Mouse (Mus musculus): ENCODE results near the gene Psmb9. TPM values are rescaled to one million over a fixed set of nuclear protein-coding genes. Genes with fewer than 3 reads are reported as not detected.
"Not testable (repeated sequence)": the region's sequence is repeated elsewhere in the genome, so short reads cannot be mapped to it uniquely, and the experiment has no call there.

Gene Psmb9
- 1.0 and 1.3 TPM in 2 replicates for polyA plus RNA-seq (2014; fragmentation: Nextera tagmentation; extraction: Ambion mirVana)

GRCm38 (mm10) chr17:34187261-34187916 lies at the start of gene Psmb9, which contains the start of gene Tap1:
Gene Psmb9 (minus strand): TSS chr17:34187764.
Gene Tap1 (plus strand): TSS chr17:34187553.
- Histone ChIP-seq H3K4me2 (peak within 1 kb of the TSS; percentile 55), H3K27me3 (ENCODE audit: control insufficient read depth, insufficient read depth, low read length) (peaks cover 39% of the 10 kb centered on the region), H3K4me3 (ENCODE audit: low read depth, low read length) (peak within 1 kb of the TSS; percentile 30), H3K4me1 (ENCODE audit: control insufficient read depth, insufficient read depth, low read length) (peaks cover 11% of the 10 kb centered on the region), H3K9me3 (ENCODE audit: control insufficient read depth, low read length) (no peaks in the 10 kb centered on the region), H3K9ac (ENCODE audit: low read length) (peak within 1 kb of the TSS; percentile 33), H3K36me3 (ENCODE audit: control insufficient read depth, insufficient read depth, low read length) (no peaks in the 10 kb centered on the region), H3K27ac (ENCODE audit: low read depth, low read length) (no peak within 1 kb of the TSS)
- peak; percentile 99 for DNase-seq (ENCODE audit: low spot score, missing footprints)
- WGBS, result under 1% methylated on average over 46 of the region's 46 CpGs
- peak; percentile 88 for ATAC-seq (ENCODE audit: low FRiP score)

- Histone ChIP-seq H3K9me3 (ENCODE audit: control insufficient read depth, low read length) (no peaks in the 10 kb centered on the region), H3K4me1 (ENCODE audit: control insufficient read depth, insufficient read depth, low read length) (no peaks in the 10 kb centered on the region), H3K4me3 (ENCODE audit: low read depth, low read length) (no peak overlapping the region), H3K4me2 (no peak overlapping the region), H3K9ac (ENCODE audit: low read length) (no peak overlapping the region), H3K36me3 (ENCODE audit: control insufficient read depth, insufficient read depth, low read length) (no peaks in the 10 kb centered on the region), H3K27ac (ENCODE audit: low read depth, low read length) (no peak overlapping the region), H3K27me3 (ENCODE audit: control insufficient read depth, insufficient read depth, low read length) (no peaks in the 10 kb centered on the region)
- 83% methylated on average over 5 of the region's 5 CpGs for WGBS
- DNase-seq (ENCODE audit: low spot score, missing footprints) (no peak), ATAC-seq (ENCODE audit: low FRiP score) (no peak)
Measured at GRCm38 (mm10) chr17:34236691-34237090, 49.1 kb upstream of the Psmb9 start.

GRCm38 (mm10) chr17:34234926-34235325 lies 47.4 kb upstream of the Psmb9 start:
- Histone ChIP-seq H3K4me2 (no peak overlapping the region), H3K9me3 (ENCODE audit: control insufficient read depth, low read length) (no peaks in the 10 kb centered on the region), H3K27me3 (ENCODE audit: control insufficient read depth, insufficient read depth, low read length) (no peaks in the 10 kb centered on the region), H3K36me3 (ENCODE audit: control insufficient read depth, insufficient read depth, low read length) (no peaks in the 10 kb centered on the region), H3K4me3 (ENCODE audit: low read depth, low read length) (no peak overlapping the region), H3K4me1 (ENCODE audit: control insufficient read depth, insufficient read depth, low read length) (no peaks in the 10 kb centered on the region), H3K9ac (ENCODE audit: low read length) (no peak overlapping the region), H3K27ac (ENCODE audit: low read depth, low read length) (no peak overlapping the region)
- ATAC-seq (ENCODE audit: low FRiP score) (no peak), DNase-seq (ENCODE audit: low spot score, missing footprints) (peak; percentile 86)
- WGBS, result 54% methylated on average over 9 of the region's 9 CpGs

DNA sequence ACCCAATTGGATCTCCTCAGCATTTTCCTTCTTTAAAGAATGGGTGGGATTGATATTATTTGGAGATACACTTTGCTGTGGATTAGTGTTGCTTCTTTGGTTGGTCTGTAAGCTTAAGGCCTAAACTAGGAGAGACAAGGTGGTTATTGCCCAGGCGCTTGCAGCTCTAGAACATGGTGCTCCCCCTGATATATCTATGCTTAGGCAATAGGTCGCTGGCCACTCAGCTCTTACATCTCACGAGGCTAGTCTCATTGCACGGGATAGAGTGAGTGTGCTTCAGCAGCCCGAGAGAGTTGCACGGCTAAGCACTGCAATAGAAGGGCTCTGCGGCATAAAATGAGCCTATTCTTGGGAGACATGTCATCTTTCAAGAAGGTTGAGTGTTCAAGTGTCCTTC lies 44.5 kb upstream of the Psmb9 start:
- H3K9ac ChIP-seq (ENCODE audit: low read length); H3K4me2 ChIP-seq; H3K4me1 ChIP-seq (ENCODE audit: control insufficient read depth, insufficient read depth, low read length); H3K9me3 ChIP-seq (ENCODE audit: control insufficient read depth, low read length); H3K27me3 ChIP-seq (ENCODE audit: control insufficient read depth, insufficient read depth, low read length); H3K27ac ChIP-seq (ENCODE audit: low read depth, low read length); DNase-seq (ENCODE audit: low spot score, missing footprints); ATAC-seq (ENCODE audit: low FRiP score); H3K4me3 ChIP-seq (ENCODE audit: low read depth, low read length); H3K36me3 ChIP-seq (ENCODE audit: control insufficient read depth, insufficient read depth, low read length): not testable (repeated sequence)
- WGBS, result 89% methylated on average over 5 of the region's 7 CpGs

GRCm38 (mm10) chr17:34230971-34231370 lies 43.4 kb upstream of the Psmb9 start:
- not testable (repeated sequence) for H3K27me3 ChIP-seq (ENCODE audit: control insufficient read depth, insufficient read depth, low read length); H3K4me1 ChIP-seq (ENCODE audit: control insufficient read depth, insufficient read depth, low read length); H3K4me3 ChIP-seq (ENCODE audit: low read depth, low read length); H3K27ac ChIP-seq (ENCODE audit: low read depth, low read length); H3K4me2 ChIP-seq; ATAC-seq (ENCODE audit: low FRiP score); H3K9me3 ChIP-seq (ENCODE audit: control insufficient read depth, low read length); DNase-seq (ENCODE audit: low spot score, missing footprints); H3K36me3 ChIP-seq (ENCODE audit: control insufficient read depth, insufficient read depth, low read length); H3K9ac ChIP-seq (ENCODE audit: low read length)
- WGBS, result 92% methylated on average over 6 of the region's 9 CpGs

DNA sequence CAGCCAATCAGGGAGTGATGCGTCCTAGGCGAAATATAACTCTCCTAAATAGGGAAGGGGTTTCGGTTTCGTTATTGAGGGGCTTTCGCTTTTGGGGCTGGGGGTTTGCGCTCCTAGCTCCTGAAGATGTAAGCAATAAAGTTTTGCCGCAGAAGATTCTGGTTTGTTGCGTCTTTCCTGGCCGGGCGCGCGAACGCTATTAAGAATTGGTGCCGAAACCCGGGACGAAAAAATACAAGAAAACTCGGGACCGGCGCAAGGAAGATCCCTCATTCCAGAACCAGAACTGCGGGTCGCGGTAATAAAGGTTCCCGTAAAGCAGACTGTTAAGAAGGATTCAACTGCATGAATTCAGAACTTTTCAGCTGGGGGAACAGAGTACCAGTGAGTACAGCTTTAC lies 38.3 kb upstream of the Psmb9 start:
- DNase-seq (ENCODE audit: low spot score, missing footprints); H3K27me3 ChIP-seq (ENCODE audit: control insufficient read depth, insufficient read depth, low read length); H3K4me1 ChIP-seq (ENCODE audit: control insufficient read depth, insufficient read depth, low read length); ATAC-seq (ENCODE audit: low FRiP score); H3K4me2 ChIP-seq; H3K27ac ChIP-seq (ENCODE audit: low read depth, low read length); H3K9me3 ChIP-seq (ENCODE audit: control insufficient read depth, low read length); H3K4me3 ChIP-seq (ENCODE audit: low read depth, low read length); H3K36me3 ChIP-seq (ENCODE audit: control insufficient read depth, insufficient read depth, low read length); H3K9ac ChIP-seq (ENCODE audit: low read length): not testable (repeated sequence)
- WGBS, result 99% methylated on average over 13 of the region's 23 CpGs

- WGBS, result 92% methylated on average over 8 of the region's 8 CpGs
- H3K36me3 ChIP-seq (ENCODE audit: control insufficient read depth, insufficient read depth, low read length), result no peaks in the 10 kb centered on the region
- no peaks in the 10 kb centered on the region for H3K27me3 ChIP-seq (ENCODE audit: control insufficient read depth, insufficient read depth, low read length)
- no peak overlapping the region for H3K4me3 ChIP-seq (ENCODE audit: low read depth, low read length)
- no peaks in the 10 kb centered on the region for H3K4me1 ChIP-seq (ENCODE audit: control insufficient read depth, insufficient read depth, low read length)
- DNase-seq (ENCODE audit: low spot score, missing footprints) (no peak), ATAC-seq (ENCODE audit: low FRiP score) (no peak)
- H3K4me2 ChIP-seq, result no peak overlapping the region
- H3K9me3 ChIP-seq (ENCODE audit: control insufficient read depth, low read length), result no peaks in the 10 kb centered on the region
- no peak overlapping the region for H3K27ac ChIP-seq (ENCODE audit: low read depth, low read length)
- no peak overlapping the region for H3K9ac ChIP-seq (ENCODE audit: low read length)
Measured at GRCm38 (mm10) chr17:34225426-34225825, 37.9 kb upstream of the Psmb9 start.

DNA sequence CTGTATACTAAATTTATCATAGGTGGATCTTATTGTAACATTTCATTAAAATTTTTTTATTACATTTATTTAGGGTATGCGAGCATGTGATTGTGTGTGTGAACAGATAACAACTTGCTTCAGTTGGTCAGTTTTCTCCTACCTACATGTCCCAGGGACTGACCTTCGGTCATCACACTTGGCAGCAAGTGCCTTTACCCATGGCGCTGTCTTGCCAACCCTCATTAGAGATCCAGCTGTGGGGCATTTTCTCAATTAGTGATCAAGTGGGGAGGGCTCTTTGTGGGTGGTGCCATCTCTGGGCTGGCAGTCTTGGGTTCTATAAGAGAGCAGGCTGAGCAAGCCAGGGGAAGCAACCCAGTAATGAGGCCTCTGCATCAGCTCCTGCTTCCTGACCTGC lies 37.3 kb upstream of the Psmb9 start:
- 88% methylated on average over 3 of the region's 3 CpGs for WGBS
- ATAC-seq (ENCODE audit: low FRiP score), result no peak

DNA sequence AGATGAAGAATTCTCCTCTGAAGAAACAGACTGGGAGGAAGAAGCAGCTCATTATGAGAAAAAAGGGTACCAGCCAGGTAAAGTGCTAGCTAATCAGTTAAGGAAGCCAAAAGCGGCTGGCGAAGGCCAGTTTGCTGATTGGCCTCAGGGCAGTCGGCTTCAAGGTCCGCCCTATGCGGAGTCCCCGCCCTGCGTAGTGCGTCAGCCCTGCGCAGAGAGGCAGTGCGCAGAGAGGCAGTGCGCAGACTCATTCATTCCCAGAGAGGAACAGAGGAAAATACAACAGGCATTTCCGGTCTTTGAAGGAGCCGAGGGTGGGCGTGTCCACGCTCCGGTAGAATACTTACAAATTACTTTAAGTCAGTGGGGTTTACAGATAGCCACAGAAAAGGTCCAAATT lies 32.8 kb upstream of the Psmb9 start:
- not testable (repeated sequence) for H3K27ac ChIP-seq (ENCODE audit: low read depth, low read length); H3K9me3 ChIP-seq (ENCODE audit: control insufficient read depth, low read length); H3K36me3 ChIP-seq (ENCODE audit: control insufficient read depth, insufficient read depth, low read length); H3K4me2 ChIP-seq; ATAC-seq (ENCODE audit: low FRiP score); DNase-seq (ENCODE audit: low spot score, missing footprints); H3K4me3 ChIP-seq (ENCODE audit: low read depth, low read length); H3K4me1 ChIP-seq (ENCODE audit: control insufficient read depth, insufficient read depth, low read length); H3K27me3 ChIP-seq (ENCODE audit: control insufficient read depth, insufficient read depth, low read length); H3K9ac ChIP-seq (ENCODE audit: low read length)
- WGBS, result no CpG with 5 or more reads among the region's 16 CpGs

More for the DNA sequence above, 37.3 kb upstream of the Psmb9 start:
- DNase-seq (ENCODE audit: low spot score, missing footprints), result no peak
- no peaks in the 10 kb centered on the region for H3K9me3 ChIP-seq (ENCODE audit: control insufficient read depth, low read length)
- no peak overlapping the region for H3K27ac ChIP-seq (ENCODE audit: low read depth, low read length)
- no peaks in the 10 kb centered on the region for H3K27me3 ChIP-seq (ENCODE audit: control insufficient read depth, insufficient read depth, low read length)
- H3K4me3 ChIP-seq (ENCODE audit: low read depth, low read length), result no peak overlapping the region
- H3K4me2 ChIP-seq, result no peak overlapping the region
- no peaks in the 10 kb centered on the region for H3K4me1 ChIP-seq (ENCODE audit: control insufficient read depth, insufficient read depth, low read length)
- H3K9ac ChIP-seq (ENCODE audit: low read length), result no peak overlapping the region
- no peaks in the 10 kb centered on the region for H3K36me3 ChIP-seq (ENCODE audit: control insufficient read depth, insufficient read depth, low read length)
